Mouse (Mus musculus) lung, postnatal 0 days (tissue): Measurements from ENCODE around the gene Tmem184b. TPM values are rescaled to one million over a fixed set of nuclear protein-coding genes. Genes with fewer than 3 reads are reported as not detected.

Source experiments
- ATAC-seq: fragments of 200-750 bp; cut with Nextera tagmentation; 2 replicates; pipeline ENCODE4 v1.8.0; 2017; ENCODE audit warnings: moderate library complexity
- DNase-seq: peaks from one replicate; pipeline ENCODE4 v3.0.0-alpha.2; 2016; ENCODE audit warnings: low spot score
- H3K27ac ChIP-seq: fragments of 300-500 bp; sonication (generic); 2 replicates; pipeline ENCODE4 v1.5.1; 2014; ENCODE audit warnings: antibody characterized with exemption, mild to moderate bottlenecking, low read length, mixed read lengths
- H3K27me3 ChIP-seq: fragments of 300-500 bp; sonication (generic); replicated peaks from 2 replicates; pipeline ENCODE4 v1.6.1; 2014; ENCODE audit warnings: low read length, mixed read lengths; ENCODE audit not compliant: insufficient read depth
- H3K36me3 ChIP-seq: fragments of 300-500 bp; sonication (generic); 2 replicates; pipeline ENCODE4 v1.6.1; 2014; ENCODE audit warnings: low read length, mixed read lengths; ENCODE audit not compliant: insufficient read depth
- H3K4me1 ChIP-seq: fragments of 300-500 bp; sonication (generic); 2 replicates; pipeline ENCODE4 v1.6.1; 2014; ENCODE audit warnings: antibody characterized with exemption, low read depth, low read length, mixed read lengths; ENCODE audit not compliant: insufficient read depth
- H3K4me2 ChIP-seq: fragments of 300-500 bp; sonication (generic); replicated peaks from 2 replicates; pipeline ENCODE4 v1.6.1; 2014; ENCODE audit warnings: low read depth, mild to moderate bottlenecking, low read length, moderate library complexity, mixed read lengths
- H3K4me3 ChIP-seq: fragments of 300-500 bp; sonication (generic); 2 replicates; pipeline ENCODE4 v1.5.1; 2014; ENCODE audit warnings: low read depth, low read length
- H3K9ac ChIP-seq: fragments of 300-500 bp; sonication (generic); replicated peaks from 2 replicates; pipeline ENCODE4 v1.6.1; 2014; ENCODE audit warnings: low read depth, mild to moderate bottlenecking
- H3K9me3 ChIP-seq: fragments of 300-500 bp; sonication (generic); 2 replicates; pipeline ENCODE4 v1.6.1; 2016; ENCODE audit warnings: low read length, mixed read lengths
- CTCF ChIP-seq: IDR thresholded peaks from 2 replicates; pipeline ENCODE4 v1.5.1; 2016; ENCODE audit warnings: antibody characterized with exemption, mild to moderate bottlenecking
- EP300 ChIP-seq: IDR thresholded peaks from 2 replicates; pipeline ENCODE4 v1.6.1; 2016; ENCODE audit warnings: antibody characterized with exemption, mild to moderate bottlenecking, control low read depth
- WGBS: fragments of 180-500 bp; shearing (Covaris S2); extraction: QIAGEN DNeasy Blood & Tissue Kit; methylation state at CpG from one replicate; pipeline ENCODE4 v1.1.7; 2014; 5-methylcytosine and 5-hydroxymethylcytosine counted together
- polyA plus RNA-seq: library from polyadenylated mRNA; unstranded; fragments of >200 nt; fragmentation: Nextera tagmentation; extraction: Ambion mirVana; gene quantifications from 2 replicates; pipeline ENCODE4 v1.2.1, GENCODE M21; 2015

The Tmem184b gene
- polyA plus RNA-seq, 1 experiment from 2014 or later: 55.3 TPM

DNA sequence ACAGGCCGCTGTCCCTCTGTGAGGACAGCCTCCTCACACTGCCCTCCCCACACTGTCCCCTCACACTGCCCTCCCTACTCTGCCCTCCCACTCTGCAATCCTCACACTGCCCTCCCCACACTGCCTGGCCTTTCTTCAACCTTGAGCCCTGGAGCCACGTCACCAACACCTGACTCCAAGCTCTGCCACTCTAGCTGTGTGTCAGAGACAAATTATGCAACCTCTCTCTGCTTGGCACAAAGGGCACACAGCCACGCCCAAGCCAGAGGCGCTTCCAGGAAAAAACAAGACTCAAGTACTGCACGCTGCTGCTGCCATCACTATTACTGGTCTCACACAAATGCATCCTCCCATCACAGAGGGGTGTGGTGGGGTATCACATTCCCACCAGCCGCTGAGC lies 12.9 kb downstream of the Tmem184b start:
- no peaks in the 10 kb centered on the region for H3K36me3 ChIP-seq
- DNase-seq: peak; percentile 84
- 27% methylated on average over 6 of the region's 6 CpGs for WGBS
- 0 out of 2 replicates have a peak overlapping the region, but pooled peaks have one; percentile 22 for H3K27ac ChIP-seq
- TF ChIP-seq CTCF (no peak), EP300 (no peak; the same call in 1 of the 2 replicates)
- no peaks in the 10 kb centered on the region for H3K9me3 ChIP-seq
- H3K4me2 ChIP-seq: no peak overlapping the region
- ATAC-seq: peak; percentile 48
- H3K4me3 ChIP-seq: no peak overlapping the region
- H3K4me1 ChIP-seq: peaks cover 56% of the 10 kb centered on the region
- H3K27me3 ChIP-seq: no peaks in the 10 kb centered on the region
- no peak overlapping the region for H3K9ac ChIP-seq

DNA sequence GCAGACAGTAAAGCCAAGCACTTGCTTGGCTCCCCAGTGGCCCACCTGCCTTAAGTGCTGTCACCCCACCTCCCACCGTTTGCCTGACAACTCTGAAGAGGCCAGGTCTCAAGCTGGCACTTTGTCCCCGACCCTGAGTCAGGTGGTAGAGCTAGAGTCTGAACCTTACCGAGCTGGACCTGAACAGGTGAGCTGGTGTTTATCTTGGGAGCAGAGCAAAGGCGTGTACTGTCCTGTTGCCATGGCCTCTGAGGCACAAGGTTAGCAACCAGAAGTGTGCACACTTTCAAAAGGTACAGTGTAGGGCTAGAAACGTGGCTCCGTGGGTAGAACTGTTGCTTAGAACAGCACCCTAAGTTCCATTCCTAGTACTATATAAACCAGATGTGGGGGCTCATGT lies 15.2 kb downstream of the Tmem184b start:
- Histone ChIP-seq H3K4me3 (no peak overlapping the region), H3K27ac (peak overlapping the region; percentile 11; the same call in 1 of the 2 replicates), H3K4me1 (peaks cover 43% of the 10 kb centered on the region), H3K4me2 (no peak overlapping the region), H3K9me3 (no peaks in the 10 kb centered on the region), H3K36me3 (no peaks in the 10 kb centered on the region), H3K9ac (no peak overlapping the region), H3K27me3 (no peaks in the 10 kb centered on the region)
- 44% methylated on average over 6 of the region's 6 CpGs for WGBS
- TF ChIP-seq EP300 (no peak), CTCF (no peak)
- ATAC-seq (peak; percentile 46), DNase-seq (peak; percentile 74)

DNA sequence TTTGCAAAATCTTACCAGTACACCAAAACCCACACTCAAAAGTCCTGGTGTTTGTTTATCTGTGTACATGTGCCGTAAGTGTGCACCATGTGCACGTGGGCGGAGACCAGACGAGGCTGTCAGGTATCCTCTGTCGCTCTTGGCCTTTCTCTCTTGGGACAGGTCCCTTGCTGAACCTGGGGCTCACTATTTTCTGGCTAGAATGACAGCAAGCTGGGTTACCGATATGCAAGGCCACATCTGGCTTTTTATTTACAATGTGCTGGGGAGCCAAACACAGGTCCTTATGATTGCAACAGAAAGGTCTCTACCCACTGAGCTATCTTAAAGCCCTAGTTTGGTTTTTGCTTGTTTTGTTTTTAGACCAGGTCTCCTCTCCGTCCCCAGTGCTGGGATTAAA lies 15.8 kb downstream of the Tmem184b start:
- WGBS: 76% methylated on average over 7 of the region's 7 CpGs
- DNase-seq (no peak), ATAC-seq (no peak)
- no peak for TF ChIP-seq EP300
- no peak for TF ChIP-seq CTCF
- H3K9me3 ChIP-seq: no peaks in the 10 kb centered on the region
- no peaks in the 10 kb centered on the region for H3K36me3 ChIP-seq
- H3K4me2 ChIP-seq: no peak overlapping the region
- H3K27me3 ChIP-seq: no peaks in the 10 kb centered on the region
- H3K4me1 ChIP-seq: peaks cover 39% of the 10 kb centered on the region
- 0 out of 2 replicates have a peak overlapping the region, but pooled peaks have one; percentile 9 for H3K27ac ChIP-seq
- no peak overlapping the region for H3K9ac ChIP-seq
- H3K4me3 ChIP-seq: no peak overlapping the region

DNA sequence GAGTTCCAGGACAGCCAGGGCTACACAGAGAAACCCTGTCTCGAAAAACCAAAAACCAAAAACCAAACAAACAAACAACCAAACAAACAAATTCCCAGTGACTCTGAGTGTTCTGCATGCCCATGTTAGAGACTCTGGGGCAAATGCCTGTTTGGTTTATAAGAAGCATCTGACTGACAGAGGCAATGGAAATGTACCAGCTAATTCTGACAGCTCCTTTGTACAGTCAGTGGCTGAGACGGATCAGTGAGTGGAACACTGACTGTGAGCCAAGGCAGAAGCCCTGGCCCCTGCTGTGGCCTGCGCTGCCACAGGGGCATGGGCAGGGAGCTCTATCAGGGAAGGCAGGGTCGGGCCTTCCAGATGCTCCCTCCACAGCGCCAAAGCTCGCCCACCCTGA lies 16.3 kb downstream of the Tmem184b start:
- DNase-seq (no peak), ATAC-seq (no peak)
- no peaks in the 10 kb centered on the region for H3K9me3 ChIP-seq
- TF ChIP-seq CTCF (no peak), EP300 (no peak)
- no peaks in the 10 kb centered on the region for H3K36me3 ChIP-seq
- no peak overlapping the region for H3K4me2 ChIP-seq
- H3K4me3 ChIP-seq: no peak overlapping the region
- H3K4me1 ChIP-seq: peaks cover 37% of the 10 kb centered on the region
- H3K9ac ChIP-seq: no peak overlapping the region
- H3K27me3 ChIP-seq: no peaks in the 10 kb centered on the region
- H3K27ac ChIP-seq: no peak overlapping the region
- WGBS: 58% methylated on average over 6 of the region's 6 CpGs

DNA sequence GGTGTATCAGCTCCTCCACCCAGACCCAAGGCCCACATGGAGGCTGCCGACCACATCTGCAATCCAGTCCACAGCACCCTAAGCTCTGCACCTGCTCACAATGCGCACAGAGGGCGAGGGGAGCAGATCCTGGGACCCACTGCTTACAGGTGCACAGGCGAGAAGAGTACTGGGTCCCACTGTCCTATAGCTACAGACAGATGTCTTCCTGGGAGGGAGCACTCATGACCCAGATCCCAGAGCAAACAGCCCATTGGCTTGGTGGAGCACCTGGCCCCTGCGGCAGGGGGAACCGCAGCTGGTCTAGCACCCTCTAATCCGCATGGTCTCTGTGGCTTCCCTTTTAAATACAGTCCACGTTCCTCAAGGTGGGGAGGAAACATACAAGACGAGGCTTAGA lies 21.7 kb downstream of the Tmem184b start:
- DNase-seq: no peak
- no peak for ATAC-seq
- no peaks in the 10 kb centered on the region for H3K9me3 ChIP-seq
- H3K4me1 ChIP-seq: no peaks in the 10 kb centered on the region; the same call in 1 of the 2 replicates
- H3K4me3 ChIP-seq: no peak overlapping the region
- H3K4me2 ChIP-seq: no peak overlapping the region
- no peak for TF ChIP-seq EP300
- no peak for TF ChIP-seq CTCF
- H3K36me3 ChIP-seq: peaks cover 6% of the 10 kb centered on the region; the same call in 1 of the 2 replicates
- 79% methylated on average over 9 of the region's 9 CpGs for WGBS
- no peaks in the 10 kb centered on the region for H3K27me3 ChIP-seq
- no peak overlapping the region for H3K27ac ChIP-seq
- H3K9ac ChIP-seq: no peak overlapping the region

DNA sequence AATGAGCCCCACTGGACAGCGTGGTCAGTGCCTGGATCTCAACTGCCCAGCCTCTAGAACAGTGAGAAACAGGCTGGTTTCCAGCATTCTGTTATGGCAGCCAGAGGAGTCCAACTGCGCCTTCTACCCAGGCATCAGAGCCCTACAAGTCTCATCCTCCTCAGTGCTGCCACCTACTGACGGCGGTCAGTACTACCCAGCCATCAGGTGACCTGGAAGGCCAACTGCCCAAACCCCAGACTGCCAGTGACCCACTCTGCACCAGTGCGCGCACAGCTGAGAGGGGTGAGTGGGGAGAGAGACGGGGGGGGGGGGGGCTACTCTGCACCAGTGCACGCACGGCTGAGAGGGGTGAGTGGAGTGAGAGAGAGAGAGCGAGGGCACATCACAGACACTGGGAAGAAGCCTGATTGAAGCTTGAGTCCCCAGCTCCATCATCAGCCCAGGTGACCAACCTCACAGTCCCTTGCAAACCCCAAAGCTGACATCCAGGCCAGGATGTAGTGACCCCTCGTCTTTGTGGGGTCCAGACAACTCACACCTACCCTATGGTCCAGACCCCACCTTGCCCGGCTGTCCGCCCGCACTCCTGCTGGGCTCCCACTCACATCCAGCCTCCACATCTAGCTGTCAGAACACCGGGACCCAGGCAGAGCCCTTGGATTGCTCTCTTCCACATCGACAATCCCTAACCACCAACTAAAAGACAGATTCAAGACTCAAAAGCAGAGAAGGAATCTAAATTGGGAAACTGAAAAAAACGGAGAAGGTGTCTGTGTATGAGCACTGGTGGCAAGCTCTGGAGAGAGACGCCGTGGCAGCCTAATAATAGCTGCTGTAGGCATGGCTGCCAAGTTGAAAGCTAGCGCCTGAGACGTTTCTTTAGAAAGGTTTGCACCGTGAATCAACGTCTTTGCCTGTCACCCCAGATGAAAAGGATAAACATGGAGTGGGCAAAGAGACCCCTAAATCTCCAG lies 22.6 kb downstream of the Tmem184b start:
- DNase-seq (peak; percentile 88), ATAC-seq (peak; percentile 53)
- no peak overlapping the region for H3K27ac ChIP-seq
- TF ChIP-seq CTCF: peak; percentile 96
- TF ChIP-seq EP300: no peak
- H3K4me3 ChIP-seq: no peak overlapping the region
- no peak overlapping the region for H3K4me2 ChIP-seq
- WGBS: 48% methylated on average over 20 of the region's 23 CpGs
- no peak overlapping the region for H3K9ac ChIP-seq
- H3K36me3 ChIP-seq: peaks cover 14% of the 10 kb centered on the region; the same call in 1 of the 2 replicates
- H3K27me3 ChIP-seq: no peaks in the 10 kb centered on the region
- no peaks in the 10 kb centered on the region for H3K4me1 ChIP-seq
- H3K9me3 ChIP-seq: no peaks in the 10 kb centered on the region
